Mouse (Mus musculus) liver, embryonic 14.5 days (tissue): ENCODE results near the gene Kdm4a. TPM values are rescaled to one million over a fixed set of nuclear protein-coding genes. Genes with fewer than 3 reads are reported as not detected.
A peak's percentile ranks its signal among the peaks of the same experiment; 100 is the strongest.

Experiments
- ATAC-seq: fragments of 200-750 bp; cut with Nextera tagmentation; 2 replicates; pipeline ENCODE4 v1.8.0; 2017; ENCODE audit warnings: moderate number of reproducible peaks, mild to moderate bottlenecking, moderate library complexity; ENCODE audit not compliant: insufficient read depth
- DNase-seq, 3 experiments: peaks; one replicate each; pipeline ENCODE4 v3.0.0-alpha.2; 2012 to 2013; ENCODE audit warnings: low read depth in 3 of 3, low spot score in 3 of 3
- H3K27ac ChIP-seq: fragments of 300-500 bp; sonication (generic); 2 replicates; pipeline ENCODE4 v1.5.1; 2014; ENCODE audit warnings: moderate library complexity, mild to moderate bottlenecking, control low read depth, inconsistent platforms
- H3K27me3 ChIP-seq: fragments of 300-500 bp; sonication (generic); 2 replicates; pipeline ENCODE4 v1.6.1; 2014; ENCODE audit warnings: mild to moderate bottlenecking, low read length, moderate library complexity; ENCODE audit not compliant: control insufficient read depth, insufficient read depth
- H3K36me3 ChIP-seq: fragments of 300-500 bp; sonication (generic); replicated peaks from 2 replicates; pipeline ENCODE4 v1.6.1; 2014; ENCODE audit warnings: low read depth; ENCODE audit not compliant: control insufficient read depth, insufficient read depth
- H3K4me1 ChIP-seq, 2 experiments: fragments of 200-500 bp in 1 of 2; fragments of 300-500 bp in 1 of 2; sonication (generic) in 1 of 2; replicated peaks; 2 replicates each; pipeline ENCODE4 v1.6.1; 2012 to 2014; ENCODE audit warnings: antibody characterized with exemption in 1 of 2, inconsistent platforms in 1 of 2, low read length in 1 of 2; ENCODE audit not compliant: control insufficient read depth in 2 of 2, insufficient read depth in 2 of 2
- H3K4me2 ChIP-seq: fragments of 300-500 bp; sonication (generic); 2 replicates; pipeline ENCODE4 v1.6.1; 2014; ENCODE audit warnings: low read depth, mild to moderate bottlenecking, control low read depth, moderate library complexity
- H3K4me3 ChIP-seq, 2 experiments: fragments of 200-500 bp in 1 of 2; fragments of 300-500 bp in 1 of 2; sonication (generic) in 1 of 2; 2 replicates each; pipeline ENCODE4 v1.5.1; 2012 to 2014; ENCODE audit warnings: low read depth in 2 of 2, low read length in 2 of 2, mild to moderate bottlenecking in 2 of 2, control low read depth in 1 of 2, inconsistent platforms in 1 of 2, moderate library complexity in 1 of 2; ENCODE audit not compliant: insufficient read depth in 1 of 2
- H3K9ac ChIP-seq: fragments of 300-500 bp; sonication (generic); replicated peaks from 2 replicates; pipeline ENCODE4 v1.6.1; 2014; ENCODE audit warnings: mild to moderate bottlenecking, control low read depth, moderate library complexity
- H3K9me3 ChIP-seq: fragments of 300-500 bp; sonication (generic); 2 replicates; pipeline ENCODE4 v1.6.1; 2016; ENCODE audit warnings: low read length, mixed read lengths; ENCODE audit not compliant: control insufficient read depth
- CTCF ChIP-seq: IDR thresholded peaks from 2 replicates; pipeline ENCODE4 v1.5.1; 2016; ENCODE audit warnings: antibody characterized with exemption, low read depth, control low read depth
- EP300 ChIP-seq: IDR thresholded peaks from 2 replicates; pipeline ENCODE4 v1.6.1; 2016; ENCODE audit warnings: antibody characterized with exemption, low read depth
- WGBS: fragments of 180-500 bp; shearing (Covaris S2); extraction: QIAGEN DNeasy Blood & Tissue Kit; methylation state at CpG from one replicate; pipeline ENCODE4 v1.1.7; 2014; ENCODE audit not compliant: insufficient replicate concordance; 5-methylcytosine and 5-hydroxymethylcytosine counted together
- polyA plus RNA-seq, 2 experiments: library from polyadenylated mRNA; depleted of rRNA in 1 of 2; stranded (reverse) in 1 of 2; unstranded in 1 of 2; fragments of >200 nt; fragmentation: Nextera tagmentation in 1 of 2; extraction: Ambion mirVana in 1 of 2; gene quantifications; 2 replicates each; pipeline versions ENCODE4 v1.2.1 to v1.2.3; 2012 to 2014

Gene Kdm4a
- 9.3 and 13.7 TPM in 2 replicates for polyA plus RNA-seq (2012; rRNA removed)
- 7.3 and 8.6 TPM in 2 replicates for polyA plus RNA-seq (2014; fragmentation: Nextera tagmentation; extraction: Ambion mirVana)

DNA sequence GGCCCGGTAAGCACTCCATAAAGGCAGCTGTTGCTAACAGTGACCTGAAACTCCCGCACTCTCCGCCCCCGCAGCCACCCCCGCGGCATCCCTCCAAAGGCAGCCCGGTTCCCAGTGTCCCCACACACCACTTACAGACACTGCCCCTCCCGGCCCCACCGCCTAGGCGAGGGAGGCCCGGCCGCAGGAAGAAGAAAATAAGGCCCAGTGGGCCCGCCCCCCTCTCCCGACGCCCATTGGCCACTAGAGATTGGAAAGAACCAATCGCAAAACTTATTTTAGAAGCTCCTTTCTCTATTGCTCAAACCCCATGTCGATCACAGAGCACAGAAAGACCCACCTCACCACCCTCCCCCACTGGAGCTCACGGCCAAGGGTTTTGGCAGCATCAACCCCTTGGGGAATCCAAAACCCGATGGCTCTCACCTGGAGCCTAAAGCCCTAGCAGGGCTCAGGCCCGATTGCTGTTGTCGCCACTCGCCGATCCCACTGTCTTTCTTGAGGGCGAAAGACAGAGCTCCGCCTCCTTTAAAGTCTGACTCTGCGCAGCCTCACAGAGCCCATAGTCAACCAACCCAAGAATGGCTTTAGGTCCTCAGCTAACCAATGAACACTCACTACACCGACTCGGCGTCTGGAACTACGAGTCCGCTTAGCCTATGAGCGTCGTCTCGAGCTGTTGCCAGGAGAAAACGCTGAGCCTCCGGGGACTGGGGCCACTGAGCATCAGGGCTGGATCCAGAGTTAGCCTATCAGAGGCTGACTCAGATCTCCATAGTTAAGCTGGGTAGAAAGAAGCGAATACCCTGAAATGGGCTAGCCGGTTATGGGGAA is at the start of gene Kdm4a:
Gene Kdm4a (minus strand): TSS at position 577 of the 834 bp plus-strand sequence.
- peaks cover 2 to 9% of the 10 kb centered on the region in 2 experiments; a peak in 3 of 4 replicates for H3K4me1 ChIP-seq
- H3K27ac ChIP-seq, result peak within 1 kb of the TSS; percentile 86
- peak; percentile 98 to 99 (median 99) for DNase-seq
- H3K36me3 ChIP-seq, result peaks cover 25% of the 10 kb centered on the region
- H3K27me3 ChIP-seq, result no peaks in the 10 kb centered on the region
- H3K9me3 ChIP-seq, result no peaks in the 10 kb centered on the region
- TF ChIP-seq EP300, result peak; percentile 39; the same call in 1 of the 2 replicates
- peak; percentile 32 for TF ChIP-seq CTCF
- H3K4me3 ChIP-seq, result peak within 1 kb of the TSS; percentile 76 to 93
- H3K9ac ChIP-seq, result peak within 1 kb of the TSS; percentile 89
- H3K4me2 ChIP-seq, result peak within 1 kb of the TSS; percentile 95
- WGBS, result under 1% methylated on average over 38 of the region's 38 CpGs
- ATAC-seq, result peak; percentile 99

DNA sequence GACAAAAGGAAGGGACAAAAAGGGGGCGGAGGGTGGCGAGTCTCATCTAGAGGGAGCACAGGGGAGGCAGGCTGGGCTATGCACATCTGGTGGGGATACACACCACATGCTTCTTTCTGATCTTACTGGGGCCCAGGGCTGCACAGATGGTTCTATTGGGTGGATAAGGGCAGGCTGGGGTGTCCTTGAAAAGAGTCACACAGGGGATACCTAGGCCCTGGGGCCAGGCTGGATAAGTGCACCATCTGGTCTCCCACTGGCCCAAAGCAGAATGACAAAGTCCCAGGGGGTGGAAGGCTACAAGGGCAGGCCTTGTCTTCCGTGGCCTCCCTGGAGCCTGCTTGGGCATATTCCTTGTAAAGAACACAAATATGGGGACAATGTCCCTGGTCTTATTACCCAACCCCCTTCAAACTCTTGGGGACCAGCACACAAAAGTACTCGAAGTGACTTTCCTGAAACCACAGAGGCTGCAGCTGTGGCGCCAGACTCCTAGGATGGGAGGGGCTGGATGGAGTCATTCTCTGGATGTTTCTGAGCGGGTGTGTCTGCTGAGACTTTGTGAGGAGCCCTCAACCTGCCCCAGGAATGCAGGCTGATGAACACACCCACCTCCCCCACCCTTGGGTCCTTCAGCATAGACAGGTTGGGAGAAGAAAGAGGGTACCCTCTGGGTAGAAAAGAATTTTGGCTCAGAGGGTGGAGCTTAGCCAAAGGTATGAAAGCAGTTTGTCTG is 49.4 kb upstream of the Kdm4a start:
- H3K4me1 ChIP-seq, result peaks cover 0 to 2% of the 10 kb centered on the region in 2 experiments; a peak in 2 of 4 replicates
- no peaks in the 10 kb centered on the region for H3K9me3 ChIP-seq
- no peak for TF ChIP-seq CTCF
- no peak for TF ChIP-seq EP300
- no peaks in the 10 kb centered on the region for H3K36me3 ChIP-seq
- 45% methylated on average over 6 of the region's 6 CpGs for WGBS
- H3K27me3 ChIP-seq, result no peaks in the 10 kb centered on the region
- ATAC-seq, result no peak
- no peak overlapping the region for H3K4me3 ChIP-seq
- H3K4me2 ChIP-seq, result no peak overlapping the region
- no peak overlapping the region for H3K27ac ChIP-seq
- H3K9ac ChIP-seq, result no peak overlapping the region
- no peak for DNase-seq

- DNase-seq (no peak), ATAC-seq (peak; percentile 67)
- H3K27me3 ChIP-seq, result no peaks in the 10 kb centered on the region
- no peak overlapping the region for H3K4me2 ChIP-seq
- H3K9me3 ChIP-seq, result no peaks in the 10 kb centered on the region
- H3K4me1 ChIP-seq, result no peaks in the 10 kb centered on the region
- no peak overlapping the region for H3K4me3 ChIP-seq
- WGBS, result 64% methylated on average over 12 of the region's 12 CpGs
- no peak for TF ChIP-seq EP300
- no peak for TF ChIP-seq CTCF
- no peaks in the 10 kb centered on the region for H3K36me3 ChIP-seq
- no peak overlapping the region for H3K27ac ChIP-seq
- no peak overlapping the region for H3K9ac ChIP-seq
Measured at GRCm38 (mm10) chr4:118227398-118227797, 47.6 kb upstream of the Kdm4a start.

- no peak overlapping the region for H3K4me3 ChIP-seq
- no peak overlapping the region for H3K27ac ChIP-seq
- peak; percentile 42; the same call in 1 of the 2 replicates for ATAC-seq
- H3K9me3 ChIP-seq, result no peaks in the 10 kb centered on the region
- WGBS, result 22% methylated on average over 7 of the region's 7 CpGs
- H3K36me3 ChIP-seq, result no peaks in the 10 kb centered on the region
- no peaks in the 10 kb centered on the region for H3K4me1 ChIP-seq
- TF ChIP-seq CTCF, result no peak
- no peaks in the 10 kb centered on the region for H3K27me3 ChIP-seq
- no peak overlapping the region for H3K9ac ChIP-seq
- peak in 1 of 3 experiments; percentile 14 for DNase-seq
- no peak overlapping the region for H3K4me2 ChIP-seq
Measured at GRCm38 (mm10) chr4:118221261-118221660, 41.4 kb upstream of the Kdm4a start.

DNA sequence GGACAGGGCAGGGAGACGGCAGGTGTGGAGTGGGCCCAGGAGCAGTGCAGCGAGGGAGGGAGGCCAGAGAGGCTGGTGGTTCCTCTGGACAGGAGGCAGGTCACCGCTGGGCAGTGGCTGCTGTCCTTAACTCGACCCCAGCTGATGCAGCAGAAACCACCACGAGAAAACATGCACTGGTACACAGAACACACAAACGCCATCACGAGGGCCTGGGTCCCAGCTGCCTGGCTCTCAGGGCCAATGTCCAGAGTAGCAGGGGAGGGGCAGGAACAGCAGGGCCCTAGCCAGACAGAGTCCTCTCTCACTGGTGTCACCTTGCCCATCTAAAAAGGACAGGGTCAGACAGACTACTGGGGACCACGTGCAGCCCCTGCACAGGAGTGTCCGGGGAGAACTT is 40.9 kb upstream of the Kdm4a start:
- H3K9ac ChIP-seq, result no peak overlapping the region

More for the DNA sequence above, 40.9 kb upstream of the Kdm4a start:
- no peaks in the 10 kb centered on the region for H3K4me1 ChIP-seq
- no peaks in the 10 kb centered on the region for H3K9me3 ChIP-seq
- no peaks in the 10 kb centered on the region for H3K27me3 ChIP-seq
- 54% methylated on average over 9 of the region's 9 CpGs for WGBS
- no peak for DNase-seq
- H3K4me3 ChIP-seq, result no peak overlapping the region
- no peaks in the 10 kb centered on the region for H3K36me3 ChIP-seq
- H3K27ac ChIP-seq, result no peak overlapping the region
- no peak for TF ChIP-seq EP300
- no peak for TF ChIP-seq CTCF
- ATAC-seq, result no peak
- H3K4me2 ChIP-seq, result no peak overlapping the region
